Comparison of ENCODE assay signal across 20 mouse cellular contexts in the genomic region with DNA sequence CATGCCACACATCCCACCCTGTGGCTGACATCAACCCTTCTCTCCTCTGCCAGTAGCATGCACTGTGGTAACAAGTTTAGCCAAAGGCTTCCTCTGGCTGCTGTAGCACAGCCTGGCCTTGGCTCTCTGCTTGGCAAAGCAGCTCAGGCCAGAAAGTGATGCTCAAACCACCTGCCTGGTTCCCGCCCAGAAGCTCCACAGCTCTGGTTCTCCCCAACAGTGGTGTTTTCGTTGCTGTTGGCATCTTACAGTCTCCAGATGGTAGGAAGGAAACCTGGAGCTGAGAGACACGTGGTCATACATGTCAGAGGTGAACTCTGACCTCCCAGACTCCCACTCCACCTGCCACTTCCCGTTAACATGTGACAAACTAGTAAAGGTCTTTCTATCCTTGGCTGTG.
DNase-seq lines count a peak whose midpoint lies in the region; ATAC-seq lines count a peak whose summit lies in the region.
"Had no signal": no experiment of that assay in that cellular context is flagged by ENCODE, and none has a peak within 500 bp of the region (broad histone marks: within the 10 kb centered on the region; RNA-seq: fewer than 3 reads in every experiment).

No protein-coding gene starts in this region.

- peak overlapping the region; percentile 4; the same call in 1 of the 2 replicates for H3K27ac ChIP-seq in hindbrain, embryonic 10.5 days
- no peak overlapping the region for H3K27ac ChIP-seq in hindbrain, embryonic 13.5 days
- 0 out of 2 replicates have a peak overlapping the region, but pooled peaks have one; percentile 57 for H3K27ac ChIP-seq in midbrain, embryonic 10.5 days (replicated peaks)
- H3K27ac ChIP-seq in midbrain, embryonic 13.5 days: no peak overlapping the region; the same call in 1 of the 2 replicates
- H3K27ac ChIP-seq in hindbrain, embryonic 16.5 days (ENCODE audit: low read depth, low read length): peak overlapping the region; percentile 41; the same call in 1 of the 2 replicates
- H3K27ac ChIP-seq: embryonic facial prominence, embryonic 13.5 days; heart, adult 2 months; kidney, embryonic 15.5 days had no signal

- no peak overlapping the region for H3K4me2 ChIP-seq in hindbrain, embryonic 13.5 days
- no peak overlapping the region for H3K4me2 ChIP-seq in midbrain, embryonic 13.5 days (replicated peaks)
- H3K4me2 ChIP-seq in hindbrain, embryonic 16.5 days (ENCODE audit: low read length): no peak overlapping the region
- H3K4me2 ChIP-seq: embryonic facial prominence, embryonic 13.5 days; heart, embryonic 11.5 days; kidney, embryonic 15.5 days had no signal

- no peak for ATAC-seq in hindbrain, embryonic 13.5 days (ENCODE audit: low FRiP score)
- ATAC-seq in midbrain, embryonic 13.5 days: no peak
- no peak for ATAC-seq in hindbrain, embryonic 16.5 days
- ATAC-seq: activated CD4-positive, CD25-positive, alpha-beta regulatory T cell, adult 4 months; intestine, embryonic 16.5 days; Patski had no signal

- H3K9me3 ChIP-seq in hindbrain, embryonic 10.5 days: no peaks in the 10 kb centered on the region
- no peaks in the 10 kb centered on the region for H3K9me3 ChIP-seq in hindbrain, embryonic 13.5 days
- no peaks in the 10 kb centered on the region for H3K9me3 ChIP-seq in midbrain, embryonic 10.5 days (replicated peaks)
- peaks cover 6% of the 10 kb centered on the region; the same call in 1 of the 2 replicates for H3K9me3 ChIP-seq in midbrain, embryonic 13.5 days
- no peaks in the 10 kb centered on the region for H3K9me3 ChIP-seq in hindbrain, embryonic 16.5 days (ENCODE audit: control insufficient read depth, low read length)
- H3K9me3 ChIP-seq: embryonic facial prominence, embryonic 13.5 days; kidney, embryonic 15.5 days had no signal

- no peak overlapping the region for H3K9ac ChIP-seq in hindbrain, embryonic 13.5 days
- H3K9ac ChIP-seq in midbrain, embryonic 13.5 days (replicated peaks): no peak overlapping the region
- H3K9ac ChIP-seq in hindbrain, embryonic 16.5 days (ENCODE audit: low read depth, low read length): no peak overlapping the region
- H3K9ac ChIP-seq: embryonic facial prominence, embryonic 13.5 days; kidney, embryonic 15.5 days had no signal

- DNase-seq in cerebellum, postnatal 14 days: peak; percentile 66 to 68
- no peak for DNase-seq in cerebellum, adult 8-10 months
- no peak for DNase-seq in hindbrain, embryonic 10.5 days (ENCODE audit: low spot score)
- DNase-seq in midbrain, embryonic 10.5 days (ENCODE audit: low spot score): no peak
- DNase-seq in kidney, postnatal 14 days: no peak
- DNase-seq: adrenal gland, postnatal 14 days; cerebellum, adult 2 months; cerebellum, postnatal 36 days; gastrocnemius, postnatal 10 days; heart, adult 2 months; kidney, adult 2 months had no signal

- no peaks in the 10 kb centered on the region for H3K36me3 ChIP-seq in hindbrain, embryonic 10.5 days
- no peaks in the 10 kb centered on the region for H3K36me3 ChIP-seq in hindbrain, embryonic 13.5 days
- H3K36me3 ChIP-seq in midbrain, embryonic 10.5 days: no peaks in the 10 kb centered on the region
- H3K36me3 ChIP-seq in midbrain, embryonic 13.5 days: no peaks in the 10 kb centered on the region
- H3K36me3 ChIP-seq in hindbrain, embryonic 16.5 days (ENCODE audit: control insufficient read depth, insufficient read depth, low read length): no peaks in the 10 kb centered on the region
- H3K36me3 ChIP-seq: embryonic facial prominence, embryonic 13.5 days; kidney, embryonic 15.5 days had no signal

- no peak overlapping the region for H3K4me3 ChIP-seq in hindbrain, embryonic 10.5 days
- no peak overlapping the region for H3K4me3 ChIP-seq in hindbrain, embryonic 13.5 days
- no peak overlapping the region for H3K4me3 ChIP-seq in midbrain, embryonic 10.5 days
- no peak overlapping the region for H3K4me3 ChIP-seq in midbrain, embryonic 13.5 days (replicated peaks)
- H3K4me3 ChIP-seq in hindbrain, embryonic 16.5 days (ENCODE audit: low read length): no peak overlapping the region
- H3K4me3 ChIP-seq: embryonic facial prominence, embryonic 13.5 days; heart, adult 2 months; kidney, embryonic 15.5 days had no signal

- H3K4me1 ChIP-seq in hindbrain, embryonic 10.5 days (replicated peaks): peaks cover 46% of the 10 kb centered on the region
- peaks cover 59% of the 10 kb centered on the region for H3K4me1 ChIP-seq in hindbrain, embryonic 13.5 days (replicated peaks)
- H3K4me1 ChIP-seq in midbrain, embryonic 10.5 days: peaks cover 35% of the 10 kb centered on the region
- peaks cover 34% of the 10 kb centered on the region for H3K4me1 ChIP-seq in midbrain, embryonic 13.5 days (replicated peaks)
- peaks cover 18% of the 10 kb centered on the region for H3K4me1 ChIP-seq in hindbrain, embryonic 16.5 days (ENCODE audit: control insufficient read depth, insufficient read depth, low read depth, low read length)

- no peaks in the 10 kb centered on the region for H3K27me3 ChIP-seq in hindbrain, embryonic 10.5 days (ENCODE audit: insufficient read depth, poor library complexity, severe bottlenecking)
- 0 out of 2 replicates have a peak, but pooled peaks cover 4% of the 10 kb centered on the region for H3K27me3 ChIP-seq in hindbrain, embryonic 13.5 days
- H3K27me3 ChIP-seq in midbrain, embryonic 10.5 days (ENCODE audit: low read depth, poor library complexity, severe bottlenecking): no peaks in the 10 kb centered on the region
- no peaks in the 10 kb centered on the region for H3K27me3 ChIP-seq in midbrain, embryonic 13.5 days
- no peaks in the 10 kb centered on the region for H3K27me3 ChIP-seq in hindbrain, embryonic 16.5 days (replicated peaks; ENCODE audit: control insufficient read depth, insufficient read depth, low read length)
- H3K27me3 ChIP-seq: embryonic facial prominence, embryonic 13.5 days; kidney, embryonic 15.5 days; Patski had no signal

- 75% methylated on average over 4 of the region's 4 CpGs for WGBS in hindbrain, embryonic 10.5 days
- WGBS in hindbrain, embryonic 13.5 days: 82% methylated on average over 4 of the region's 4 CpGs
- 82% methylated on average over 4 of the region's 4 CpGs for WGBS in midbrain, embryonic 10.5 days
- 84% methylated on average over 4 of the region's 4 CpGs for WGBS in midbrain, embryonic 13.5 days
- WGBS in hindbrain, embryonic 16.5 days: 55% methylated on average over 4 of the region's 4 CpGs

Comparison
In these comparisons a context has a peak if more than half of its experiments do, and no peak if none do; other contexts are left out.
1. DNase-seq: peak in cerebellum, postnatal 14 days (2 of 2); none in cerebellum, adult 8-10 months (single experiment), hindbrain, embryonic 10.5 days (single experiment), midbrain, embryonic 10.5 days (single experiment) and kidney, postnatal 14 days (single experiment).
2. H3K27ac ChIP-seq: peak in hindbrain, embryonic 10.5 days (single experiment), midbrain, embryonic 10.5 days (single experiment) and hindbrain, embryonic 16.5 days (single experiment); none in hindbrain, embryonic 13.5 days (single experiment) and midbrain, embryonic 13.5 days (single experiment).